8 mouse cellular contexts compared by ENCODE assay signal in genomic region chr7:28344637-28345036, GRCm38 (mm10). TPM values are rescaled to one million over a fixed set of nuclear protein-coding genes. Genes with fewer than 3 reads are reported as not detected.
DNase-seq lines count a peak whose midpoint lies in the region; ATAC-seq and TF ChIP-seq lines count a peak whose summit lies in the region.

No protein-coding gene starts in this region.

- TF ChIP-seq CTCF in cerebellum, adult 2 months (IDR thresholded peaks at IDR 0.05; ENCODE audit: borderline replicate concordance, insufficient read depth, low read depth, low read length), result peak; percentile 76
- peak; percentile 95 for TF ChIP-seq CTCF in liver, postnatal 0 days (IDR thresholded peaks at IDR 0.05; ENCODE audit: low read depth)

- H3K27me3 ChIP-seq in midbrain, embryonic 11.5 days (ENCODE audit: control insufficient read depth, insufficient read depth, low read length), result no peaks in the 10 kb centered on the region
- H3K27me3 ChIP-seq in midbrain, embryonic 15.5 days (replicated peaks), result no peaks in the 10 kb centered on the region
- no peaks in the 10 kb centered on the region for H3K27me3 ChIP-seq in cerebellum, adult 2 months (ENCODE audit: control insufficient read depth, insufficient read depth, low read length)
- no peaks in the 10 kb centered on the region for H3K27me3 ChIP-seq in liver, postnatal 0 days (ENCODE audit: insufficient read depth, low read length)

- no peaks in the 10 kb centered on the region for H3K9me3 ChIP-seq in midbrain, embryonic 11.5 days (ENCODE audit: control insufficient read depth, low read length)
- H3K9me3 ChIP-seq in midbrain, embryonic 15.5 days, result no peaks in the 10 kb centered on the region
- no peaks in the 10 kb centered on the region for H3K9me3 ChIP-seq in liver, postnatal 0 days (ENCODE audit: low read length)

- H3K36me3 ChIP-seq in midbrain, embryonic 11.5 days (ENCODE audit: control insufficient read depth, insufficient read depth, low read length), result no peaks in the 10 kb centered on the region
- no peaks in the 10 kb centered on the region for H3K36me3 ChIP-seq in midbrain, embryonic 15.5 days (replicated peaks)
- no peaks in the 10 kb centered on the region for H3K36me3 ChIP-seq in liver, postnatal 0 days (replicated peaks; ENCODE audit: insufficient read depth, low read length)

- 0 out of 2 replicates have a peak, but pooled peaks have one; percentile 17 for ATAC-seq in midbrain, embryonic 11.5 days (ENCODE audit: low FRiP score)
- no peak for ATAC-seq in midbrain, embryonic 15.5 days (replicated peaks)
- no peak for ATAC-seq in liver, postnatal 0 days

- peak; percentile 78 for DNase-seq in adrenal gland, postnatal 10 days
- DNase-seq in adrenal gland, adult 8-10 months, result no peak
- DNase-seq in midbrain, embryonic 11.5 days (ENCODE audit: low spot score, missing footprints), result peak; percentile 96
- peak; percentile 43 to 71 for DNase-seq in cerebellum, adult 2 months
- peak; percentile 80 for DNase-seq in forelimb bud, embryonic 11.5 days (ENCODE audit: low read depth, low spot score)
- peak; percentile 88 for DNase-seq in liver, postnatal 0 days
- DNase-seq in retina, postnatal 7 days (ENCODE audit: low read depth, low spot score), result peak; percentile 65

- 15% methylated on average over 4 of the region's 4 CpGs for WGBS in midbrain, embryonic 11.5 days
- under 1% methylated on average over 4 of the region's 4 CpGs for WGBS in midbrain, embryonic 15.5 days
- under 1% methylated on average over 4 of the region's 4 CpGs for WGBS in cerebellum, adult 2 months
- WGBS in liver, postnatal 0 days (ENCODE audit: insufficient replicate concordance), result 3% methylated on average over 4 of the region's 4 CpGs

- no peak overlapping the region for H3K4me3 ChIP-seq in midbrain, embryonic 11.5 days (ENCODE audit: low read depth, low read length)
- no peak overlapping the region for H3K4me3 ChIP-seq in midbrain, embryonic 15.5 days
- H3K4me3 ChIP-seq in cerebellum, adult 2 months (replicated peaks; ENCODE audit: insufficient read depth, low read depth, low read length), result no peak overlapping the region
- H3K4me3 ChIP-seq in liver, postnatal 0 days (ENCODE audit: low read depth, low read length), result no peak overlapping the region

- no peak overlapping the region for H3K9ac ChIP-seq in midbrain, embryonic 11.5 days (ENCODE audit: low read length)
- no peak overlapping the region for H3K9ac ChIP-seq in midbrain, embryonic 15.5 days
- H3K9ac ChIP-seq in liver, postnatal 0 days (replicated peaks), result no peak overlapping the region

- peaks cover under 1% of the 10 kb centered on the region; the same call in 1 of the 2 replicates for H3K4me1 ChIP-seq in midbrain, embryonic 11.5 days (ENCODE audit: control insufficient read depth, insufficient read depth, low read length)
- peaks cover 2% of the 10 kb centered on the region; the same call in 1 of the 2 replicates for H3K4me1 ChIP-seq in midbrain, embryonic 15.5 days
- H3K4me1 ChIP-seq in cerebellum, adult 2 months (ENCODE audit: control insufficient read depth, insufficient read depth, low read length), result no peaks in the 10 kb centered on the region
- peaks cover 14% of the 10 kb centered on the region for H3K4me1 ChIP-seq in liver, postnatal 0 days (ENCODE audit: insufficient read depth)

- H3K27ac ChIP-seq in midbrain, embryonic 11.5 days (ENCODE audit: low read depth, low read length), result no peak overlapping the region
- H3K27ac ChIP-seq in midbrain, embryonic 15.5 days, result no peak overlapping the region
- no peak overlapping the region for H3K27ac ChIP-seq in cerebellum, adult 2 months (ENCODE audit: insufficient read depth, low read length)
- H3K27ac ChIP-seq in liver, postnatal 0 days (ENCODE audit: low read depth), result no peak overlapping the region

- H3K4me2 ChIP-seq in midbrain, embryonic 11.5 days, result no peak overlapping the region
- H3K4me2 ChIP-seq in midbrain, embryonic 15.5 days, result no peak overlapping the region
- H3K4me2 ChIP-seq in liver, postnatal 0 days (ENCODE audit: low read depth, low read length), result no peak overlapping the region

- no peak for TF ChIP-seq EP300 in liver, postnatal 0 days (IDR thresholded peaks at IDR 0.05; ENCODE audit: low read depth)

- no peak for TF ChIP-seq POLR2A in cerebellum, adult 2 months (IDR thresholded peaks at IDR 0.05; ENCODE audit: borderline replicate concordance, insufficient read depth, low read length)

RNA-seq across cellular contexts. Expression of gene Rps16, which starts 5.8 kb away (rescaled TPM):
- total RNA-seq in adrenal gland, postnatal 10 days (2021), result 1,000 to 10,000 TPM; 1,220 to 1,241 TPM
- total RNA-seq in adrenal gland, adult 8-10 months (2022), result 1,000 to 10,000 TPM in 3 of 4 experiments, 100 to 1,000 TPM in 1; 948 to 1,196 (median 1,106) TPM
- polyA plus RNA-seq in midbrain, embryonic 11.5 days (2014; fragmentation: Nextera tagmentation; extraction: Ambion mirVana), result 740 and 824 TPM in 2 replicates
- 430 and 438 TPM in 2 replicates for polyA plus RNA-seq in midbrain, embryonic 15.5 days (2015; fragmentation: Nextera tagmentation; extraction: Ambion mirVana)
- 510 and 514 TPM in 2 replicates for polyA plus RNA-seq in cerebellum, adult 2 months (2012; rRNA removed)
- polyA plus RNA-seq in liver, postnatal 0 days (2015; fragmentation: Nextera tagmentation; extraction: Ambion mirVana), result 653 and 673 TPM in 2 replicates

RNA-seq across cellular contexts. Expression of gene Supt5, which starts 6.1 kb away (rescaled TPM):
- total RNA-seq in adrenal gland, postnatal 10 days (2021), result 100 to 1,000 TPM in 1 of 2 experiments, 10 to 100 TPM in 1; 86.6 to 103 TPM
- total RNA-seq in adrenal gland, adult 8-10 months (2022), result 100 to 1,000 TPM; 135 to 251 (median 169) TPM
- 71.3 and 82.2 TPM in 2 replicates for polyA plus RNA-seq in midbrain, embryonic 11.5 days (2014; fragmentation: Nextera tagmentation; extraction: Ambion mirVana)
- polyA plus RNA-seq in midbrain, embryonic 15.5 days (2015; fragmentation: Nextera tagmentation; extraction: Ambion mirVana), result 111 and 112 TPM in 2 replicates
- polyA plus RNA-seq in cerebellum, adult 2 months (2012; rRNA removed), result 121 and 125 TPM in 2 replicates
- polyA plus RNA-seq in liver, postnatal 0 days (2015; fragmentation: Nextera tagmentation; extraction: Ambion mirVana), result 18.7 and 21.0 TPM in 2 replicates

RNA-seq across cellular contexts. Expression of gene Plekhg2, which starts 27.8 kb away (rescaled TPM):
- 10 to 100 TPM; 27.9 to 37.0 TPM for total RNA-seq in adrenal gland, postnatal 10 days (2021)
- total RNA-seq in adrenal gland, adult 8-10 months (2022), result 10 to 100 TPM; 13.6 to 28.9 (median 20.9) TPM
- polyA plus RNA-seq in midbrain, embryonic 11.5 days (2014; fragmentation: Nextera tagmentation; extraction: Ambion mirVana), result 36.1 and 39.4 TPM in 2 replicates
- 28.8 and 32.5 TPM in 2 replicates for polyA plus RNA-seq in midbrain, embryonic 15.5 days (2015; fragmentation: Nextera tagmentation; extraction: Ambion mirVana)
- 4.2 and 4.3 TPM in 2 replicates for polyA plus RNA-seq in cerebellum, adult 2 months (2012; rRNA removed)
- polyA plus RNA-seq in liver, postnatal 0 days (2015; fragmentation: Nextera tagmentation; extraction: Ambion mirVana), result 2.8 and 3.9 TPM in 2 replicates

RNA-seq across cellular contexts. Expression of gene Timm50, which starts 32.8 kb away (rescaled TPM):
- total RNA-seq in adrenal gland, postnatal 10 days (2021), result 100 to 1,000 TPM; 108 to 114 TPM
- 10 to 100 TPM; 68.5 to 83.7 (median 71.2) TPM for total RNA-seq in adrenal gland, adult 8-10 months (2022)
- polyA plus RNA-seq in midbrain, embryonic 11.5 days (2014; fragmentation: Nextera tagmentation; extraction: Ambion mirVana), result 195 and 214 TPM in 2 replicates
- polyA plus RNA-seq in midbrain, embryonic 15.5 days (2015; fragmentation: Nextera tagmentation; extraction: Ambion mirVana), result 129 and 136 TPM in 2 replicates
- 75.7 and 78.6 TPM in 2 replicates for polyA plus RNA-seq in cerebellum, adult 2 months (2012; rRNA removed)
- polyA plus RNA-seq in liver, postnatal 0 days (2015; fragmentation: Nextera tagmentation; extraction: Ambion mirVana), result 52.0 and 53.9 TPM in 2 replicates

RNA-seq across cellular contexts. Expression of gene Zfp36, which starts 35.4 kb away (rescaled TPM):
- total RNA-seq in adrenal gland, postnatal 10 days (2021), result 10 to 100 TPM; 11.4 to 27.2 TPM
- total RNA-seq in adrenal gland, adult 8-10 months (2022), result 10 to 100 TPM; 12.8 to 33.6 (median 21.5) TPM
- polyA plus RNA-seq in midbrain, embryonic 11.5 days (2014; fragmentation: Nextera tagmentation; extraction: Ambion mirVana), result 3.3 and 3.5 TPM in 2 replicates
- polyA plus RNA-seq in midbrain, embryonic 15.5 days (2015; fragmentation: Nextera tagmentation; extraction: Ambion mirVana), result 3.2 and 3.3 TPM in 2 replicates
- 3.7 and 3.9 TPM in 2 replicates for polyA plus RNA-seq in cerebellum, adult 2 months (2012; rRNA removed)
- polyA plus RNA-seq in liver, postnatal 0 days (2015; fragmentation: Nextera tagmentation; extraction: Ambion mirVana), result 13.5 and 21.1 TPM in 2 replicates
